Mouse (Mus musculus) layer of hippocampus, adult 2 months (tissue): ENCODE results near the gene Supt7l. TPM values are rescaled to one million over a fixed set of nuclear protein-coding genes. Genes with fewer than 3 reads are reported as not detected.

Source experiments
- DNase-seq, 2 experiments: peaks; one replicate each; pipeline ENCODE4 v3.0.0; 2022; ENCODE audit warnings: low spot score in 2 of 2
- H3K27ac ChIP-seq: fragments of 200-600 bp; 2 replicates; pipeline ENCODE4 v1.8.1; 2022
- H3K4me3 ChIP-seq: fragments of 200-600 bp; 2 replicates; pipeline ENCODE4 v1.8.1; 2022; ENCODE audit warnings: mild to moderate bottlenecking
- CTCF ChIP-seq: fragments of 200-600 bp; conservative IDR thresholded peaks from 2 replicates; pipeline ENCODE4 v1.8.1; 2022; ENCODE audit warnings: antibody characterized with exemption, mild to moderate bottlenecking, moderate library complexity
- total RNA-seq, 2 experiments: library from RNA; stranded (reverse); gene quantifications; 2 replicates each; pipeline ENCODE4 v1.2.3; 2021

Supt7l gene
- total RNA-seq, 2 experiments from 2014 or later, result 19.6 TPM

GRCm38 (mm10) chr5:31480536-31480935 lies 47.1 kb downstream of the Supt7l start:
- TF ChIP-seq CTCF, result no peak
- peak; percentile 26 to 43 for DNase-seq
- H3K4me3 ChIP-seq, result no peak overlapping the region
- peak overlapping the region; percentile 92 for H3K27ac ChIP-seq

- peak; percentile 84 for TF ChIP-seq CTCF
- no peak overlapping the region for H3K27ac ChIP-seq
- peak; percentile 32 to 55 for DNase-seq
- H3K4me3 ChIP-seq, result no peak overlapping the region
Measured at GRCm38 (mm10) chr5:31470334-31470733, 57.3 kb downstream of the Supt7l start.

GRCm38 (mm10) chr5:31469711-31470110 lies 57.9 kb downstream of the Supt7l start:
- Histone ChIP-seq H3K27ac (no peak overlapping the region), H3K4me3 (no peak overlapping the region)
- DNase-seq, result no peak
- TF ChIP-seq CTCF, result no peak

- H3K4me3 ChIP-seq, result no peak overlapping the region
- no peak overlapping the region for H3K27ac ChIP-seq
- TF ChIP-seq CTCF, result no peak
- no peak for DNase-seq
Measured at GRCm38 (mm10) chr5:31467798-31468197, 59.8 kb downstream of the Supt7l start.

Other genes starting within 250 kb of the Supt7l start
- gene Ift172, start 236.7 kb downstream of the Supt7l start, total RNA-seq, result 10 to 100 TPM; 80.9 to 96.8 TPM
- gene Fndc4, start 231.7 kb downstream of the Supt7l start, total RNA-seq, result 100 to 1,000 TPM; 180 to 215 TPM
- not detected for gene Gckr, start 230.4 kb downstream of the Supt7l start, total RNA-seq
- 10 to 100 TPM; 49.1 to 54.1 TPM for gene Zfp512, start 75.4 kb downstream of the Supt7l start, total RNA-seq
- under 1 TPM in 1 of 2 experiments, not detected in 1; 0.20 TPM for gene 4930548H24Rik, start 42.1 kb downstream of the Supt7l start, total RNA-seq
- gene Gpn1, start 33.1 kb downstream of the Supt7l start, total RNA-seq, result 10 to 100 TPM; 34.0 to 34.8 TPM
- 10 to 100 TPM; 51.9 to 53.8 TPM for gene Slc4a1ap, start 812 bp downstream of the Supt7l start, total RNA-seq
- gene Mrpl33, start 69.1 kb upstream of the Supt7l start, total RNA-seq, result 10 to 100 TPM; 82.1 to 99.8 TPM
- gene Rbks, start 169.8 kb upstream of the Supt7l start, total RNA-seq, result 1 to 10 TPM; 4.0 to 4.4 TPM
- gene Babam2, start 169.9 kb upstream of the Supt7l start, total RNA-seq, result 10 to 100 TPM; 49.3 to 50.4 TPM